Mouse (Mus musculus): ENCODE measurements around the gene Smarcb1. TPM values are rescaled to one million over a fixed set of nuclear protein-coding genes. Genes with fewer than 3 reads are reported as not detected.

Gene Smarcb1
- total RNA-seq, 2 experiments from 2014 or later, result 77.4 to 83.2 TPM

GRCm38 (mm10) chr10:75861587-75861986 lies 59.8 kb downstream of the Smarcb1 start:
- intact Hi-C loops (cut with DNase I), result no loop called here

DNA sequence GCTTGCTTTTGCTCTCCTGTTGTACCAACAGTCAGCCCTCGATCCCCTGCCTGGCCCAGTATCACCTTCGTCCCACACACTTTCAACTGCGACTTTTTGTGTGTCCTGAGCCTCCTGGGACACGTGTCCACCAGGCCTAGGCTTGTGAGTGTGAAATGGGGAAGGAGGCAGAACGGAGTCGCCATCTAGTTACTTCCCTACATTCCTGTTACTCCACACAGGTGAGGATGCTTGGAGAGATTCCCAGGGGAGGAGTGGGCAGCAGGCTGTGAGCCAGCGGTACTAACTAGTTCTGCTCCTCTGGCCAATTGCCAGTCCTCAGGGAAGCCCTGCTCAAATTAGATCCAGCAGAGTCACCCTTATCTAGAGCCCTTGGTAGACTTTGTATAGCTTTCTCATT lies 60.7 kb downstream of the Smarcb1 start:
- no peak for DNase-seq (ENCODE audit: low spot score in 2 of 2)
- intact Hi-C loops (cut with DNase I), result no loop called here

More at GRCm38 (mm10) chr10:75861587-75861986, 59.8 kb downstream of the Smarcb1 start:
- DNase-seq (ENCODE audit: low spot score in 2 of 2), result no peak

DNA sequence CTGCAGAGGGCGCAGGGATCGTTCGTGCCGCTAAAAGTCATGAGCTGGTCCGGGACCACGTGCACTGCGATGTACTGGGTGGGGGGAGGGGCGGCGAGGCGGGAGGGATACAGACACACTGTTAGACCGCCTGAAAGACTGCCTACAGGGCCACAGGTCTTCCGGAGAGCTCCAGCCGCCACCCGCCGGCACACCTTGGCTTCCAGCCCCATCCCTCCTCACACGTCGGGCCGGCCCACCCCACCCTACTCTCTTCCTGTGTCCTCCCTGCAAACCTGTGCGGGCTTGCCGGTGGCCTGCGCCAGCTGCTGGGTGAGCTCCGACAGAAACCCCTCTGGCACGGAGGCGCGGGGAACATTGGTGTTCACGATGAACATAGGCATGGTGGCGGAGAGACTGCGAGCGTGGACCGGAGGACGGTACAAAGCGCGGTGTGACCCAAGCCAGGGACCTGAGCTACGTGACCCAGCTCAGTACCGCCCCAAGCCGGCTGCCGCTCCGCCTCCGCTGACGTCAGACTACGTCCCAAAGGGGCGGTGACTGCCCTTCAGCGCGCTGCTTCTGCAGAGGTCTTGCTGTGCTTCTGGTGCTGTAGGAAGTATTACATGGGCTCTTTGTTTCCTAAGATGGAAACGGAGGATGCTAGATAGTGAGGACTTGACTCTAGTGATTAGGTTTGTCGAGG lies 61.5 kb downstream of the Smarcb1 start, which contains the start of gene Mif:
Mif (minus strand) TSS at position 455 of the 685 bp plus-strand sequence.
- intact Hi-C loops (cut with DNase I), result loop anchor here (5.0 kb wide), 1 partner anchor 223 kb away; no protein-coding TSS in a partner anchor
- DNase-seq (ENCODE audit: low spot score in 2 of 2), result peak; percentile 76 to 84

- intact Hi-C loops (cut with DNase I), result loop anchor here (5.0 kb wide), 1 partner anchor 222 kb away; no protein-coding TSS in a partner anchor
- peak in 1 of 2 experiments; percentile 59 for DNase-seq (ENCODE audit: low spot score in 2 of 2)
Observed at GRCm38 (mm10) chr10:75859107-75859746, 62.2 kb downstream of the Smarcb1 start.

DNA sequence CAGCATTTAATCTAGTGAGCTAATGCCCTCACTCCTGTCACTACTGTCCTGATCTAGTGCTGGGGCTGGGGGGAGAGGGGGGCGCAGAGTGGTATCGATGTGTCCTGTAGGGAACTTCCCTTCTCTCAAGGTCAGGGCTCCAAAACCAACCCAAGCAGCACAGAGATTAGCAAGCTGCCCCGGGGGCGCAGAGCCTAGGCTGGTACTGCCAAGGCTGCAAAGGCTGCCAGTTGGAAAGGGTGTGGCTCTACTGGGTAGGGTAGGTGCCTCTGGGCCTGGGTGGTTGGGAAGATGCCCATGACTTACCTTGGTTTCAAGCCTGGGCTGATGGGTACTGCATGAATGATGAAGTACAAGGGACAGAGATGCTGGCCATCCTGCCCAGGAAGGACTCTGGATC lies 63.8 kb downstream of the Smarcb1 start:
- intact Hi-C loops (cut with DNase I), result loop anchor here (5.0 kb wide), 1 partner anchor 220 kb away; no protein-coding TSS in a partner anchor
- DNase-seq (ENCODE audit: low spot score in 2 of 2), result no peak

- no peak for DNase-seq (ENCODE audit: low spot score in 2 of 2)
Observed at GRCm38 (mm10) chr10:75856976-75857375, 64.4 kb downstream of the Smarcb1 start.

GRCm38 (mm10) chr10:75856155-75856907 lies 65.1 kb downstream of the Smarcb1 start:
- DNase-seq (ENCODE audit: low spot score in 2 of 2), result no peak
- intact Hi-C loops (cut with DNase I), result loop anchor here (5.0 kb wide), 1 partner anchor 219 kb away; no protein-coding TSS in a partner anchor

More at GRCm38 (mm10) chr10:75856976-75857375, 64.4 kb downstream of the Smarcb1 start:
- intact Hi-C loops (cut with DNase I), result loop anchor here (5.0 kb wide), 1 partner anchor 220 kb away; no protein-coding TSS in a partner anchor

- DNase-seq (ENCODE audit: low spot score in 2 of 2), result no peak
- intact Hi-C loops (cut with DNase I), result loop anchor here (5.0 kb wide), 1 partner anchor 218 kb away; no protein-coding TSS in a partner anchor
Observed at GRCm38 (mm10) chr10:75855416-75855981, 65.9 kb downstream of the Smarcb1 start.

GRCm38 (mm10) chr10:75854791-75855190 lies 66.6 kb downstream of the Smarcb1 start:
- DNase-seq (ENCODE audit: low spot score in 2 of 2), result no peak
- intact Hi-C loops (cut with DNase I), result loop anchor here (5.0 kb wide), 1 partner anchor 217 kb away; no protein-coding TSS in a partner anchor

DNA sequence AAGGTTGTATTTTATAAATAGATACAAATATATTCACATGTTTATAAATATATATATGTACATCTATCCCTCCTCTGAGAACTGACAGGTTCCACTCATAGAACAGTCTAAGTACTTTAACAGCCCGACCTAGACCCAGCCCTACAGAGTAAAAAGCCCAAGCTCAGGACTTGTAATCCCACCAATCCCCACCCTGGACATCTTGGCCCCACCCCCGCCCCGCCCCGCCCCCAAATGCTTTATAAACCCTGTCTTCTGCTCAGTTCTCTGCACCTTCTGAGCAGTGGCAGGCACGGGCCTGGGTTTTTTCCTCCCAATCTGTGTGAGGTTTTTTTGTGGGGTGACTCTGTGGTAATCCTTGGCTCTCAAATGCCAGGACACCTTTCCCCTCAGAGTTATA lies 67.3 kb downstream of the Smarcb1 start:
- no peak for DNase-seq (ENCODE audit: low spot score in 2 of 2)
- intact Hi-C loops (cut with DNase I), result no loop called here

GRCm38 (mm10) chr10:75853452-75853851 lies 68.0 kb downstream of the Smarcb1 start:
- intact Hi-C loops (cut with DNase I), result loop anchor here (1.0 to 2.0 kb wide), 3 partner anchors 89 to 267 kb away; partner anchors contain the start of gene Cabin1
- peak; percentile 85 to 91 for DNase-seq (ENCODE audit: low spot score in 2 of 2)

- DNase-seq (ENCODE audit: low spot score in 2 of 2), result no peak
- intact Hi-C loops (cut with DNase I), result loop anchor here (1.0 to 2.0 kb wide), 3 partner anchors 88 to 266 kb away; partner anchors contain the start of gene Cabin1
Observed at GRCm38 (mm10) chr10:75852539-75853125, 68.8 kb downstream of the Smarcb1 start.

- intact Hi-C loops (cut with DNase I), result loop anchor here (2.0 kb wide), 1 partner anchor 87 kb away; the partner anchor contains the start of gene Cabin1
- DNase-seq (ENCODE audit: low spot score in 2 of 2), result no peak
Observed at GRCm38 (mm10) chr10:75851681-75852080, 69.7 kb downstream of the Smarcb1 start.

GRCm38 (mm10) chr10:75851076-75851475 lies 70.3 kb downstream of the Smarcb1 start:
- intact Hi-C loops (cut with DNase I), result no loop called here
- DNase-seq (ENCODE audit: low spot score in 2 of 2), result no peak

GRCm38 (mm10) chr10:75848382-75848781 lies 73.0 kb downstream of the Smarcb1 start:
- intact Hi-C loops (cut with DNase I), result no loop called here
- DNase-seq (ENCODE audit: low spot score in 2 of 2), result no peak

Data from left cerebral cortex, postnatal 14 days (tissue).